Comparison of ENCODE assay signal across 9 mouse cellular contexts in genomic region chr3:127791595-127792561, GRCm38 (mm10). TPM values are rescaled to one million over a fixed set of nuclear protein-coding genes. Genes with fewer than 3 reads are reported as not detected.
DNase-seq lines count a peak whose midpoint lies in the region; ATAC-seq and TF ChIP-seq lines count a peak whose summit lies in the region.
"Had no signal": no experiment of that assay in that cellular context is flagged by ENCODE, and none has a peak within 500 bp of the region (broad histone marks: within the 10 kb centered on the region; RNA-seq: fewer than 3 reads in every experiment).

No protein-coding gene starts in this region.

- DNase-seq in heart, adult 18-20 months: no peak
- DNase-seq in G1E (ENCODE audit: low spot score): peak; percentile 30
- no peak for DNase-seq in midbrain, embryonic 14.5 days
- no peak for DNase-seq in cerebellum, postnatal 14 days
- DNase-seq in thymus, postnatal 36 days: no peak
- no peak for DNase-seq in lung, postnatal 14 days
- DNase-seq: right cerebral cortex, postnatal 25 days had no signal

- H3K4me2 ChIP-seq in heart, embryonic 11.5 days: peak overlapping the region; percentile 98
- peak overlapping the region; percentile 97 for H3K4me2 ChIP-seq in midbrain, embryonic 14.5 days (ENCODE audit: low read length)

- H3K4me1 ChIP-seq in heart, embryonic 11.5 days (ENCODE audit: control insufficient read depth, insufficient read depth, low read length): peaks cover 9% of the 10 kb centered on the region; the same call in 1 of the 2 replicates
- peaks cover 34% of the 10 kb centered on the region for H3K4me1 ChIP-seq in G1E (ENCODE audit: insufficient read depth, low read depth, low read length)
- H3K4me1 ChIP-seq in midbrain, embryonic 14.5 days (ENCODE audit: control insufficient read depth, insufficient read depth, low read length): peaks cover 16% of the 10 kb centered on the region

- 0 out of 2 replicates have a peak, but pooled peaks have one; percentile 36 for ATAC-seq in heart, embryonic 11.5 days (replicated peaks; ENCODE audit: insufficient number of reproducible peaks, low FRiP score, low TSS enrichment)
- ATAC-seq in G1E (ENCODE audit: extremely low read depth, insufficient number of reproducible peaks, low FRiP score, poor library complexity, severe bottlenecking): peak; percentile 77
- peak; percentile 16; the same call in 1 of the 2 replicates for ATAC-seq in granulocyte monocyte progenitor cell, adult 5-6 weeks (replicated peaks; ENCODE audit: poor library complexity, severe bottlenecking)
- no peak for ATAC-seq in midbrain, embryonic 14.5 days (ENCODE audit: low FRiP score, low TSS enrichment)

- peaks cover 18% of the 10 kb centered on the region for H3K27me3 ChIP-seq in heart, embryonic 11.5 days (ENCODE audit: control insufficient read depth, insufficient read depth, low read length)
- peaks cover 13% of the 10 kb centered on the region for H3K27me3 ChIP-seq in G1E (ENCODE audit: insufficient read depth, low read length)
- H3K27me3 ChIP-seq in midbrain, embryonic 14.5 days (ENCODE audit: control insufficient read depth, insufficient read depth, low read length): peaks cover 41% of the 10 kb centered on the region

- no peak overlapping the region for H3K4me3 ChIP-seq in heart, embryonic 11.5 days (ENCODE audit: low read depth, low read length)
- peak overlapping the region; percentile 71; the same call in 1 of the 2 replicates for H3K4me3 ChIP-seq in G1E (ENCODE audit: low read depth, low read length)
- no peak overlapping the region for H3K4me3 ChIP-seq in midbrain, embryonic 14.5 days (replicated peaks; ENCODE audit: low read depth, low read length)

- no peak overlapping the region; the same call in 1 of the 2 replicates for H3K9ac ChIP-seq in heart, embryonic 11.5 days (ENCODE audit: low read depth, low read length)
- no peak overlapping the region for H3K9ac ChIP-seq in midbrain, embryonic 14.5 days (replicated peaks; ENCODE audit: low read length)

- H3K36me3 ChIP-seq in heart, embryonic 11.5 days (ENCODE audit: control insufficient read depth, insufficient read depth, low read length): no peaks in the 10 kb centered on the region
- H3K36me3 ChIP-seq in G1E (replicated peaks): no peaks in the 10 kb centered on the region
- no peaks in the 10 kb centered on the region for H3K36me3 ChIP-seq in midbrain, embryonic 14.5 days (ENCODE audit: control insufficient read depth, insufficient read depth, low read length)

- TF ChIP-seq CTCF in G1E (IDR thresholded peaks at IDR 0.05; ENCODE audit: low read depth, low read length): no peak

- WGBS in heart, embryonic 11.5 days (ENCODE audit: insufficient replicate concordance): 59% methylated on average over 4 of the region's 4 CpGs
- 67% methylated on average over 4 of the region's 4 CpGs for WGBS in midbrain, embryonic 14.5 days

- no peak overlapping the region for H3K27ac ChIP-seq in heart, embryonic 11.5 days (ENCODE audit: low read depth, low read length)
- no peak overlapping the region for H3K27ac ChIP-seq in midbrain, embryonic 14.5 days (replicated peaks; ENCODE audit: low read depth, low read length)

- H3K9me3 ChIP-seq in heart, embryonic 11.5 days (replicated peaks; ENCODE audit: control insufficient read depth, low read length): no peaks in the 10 kb centered on the region
- no peaks in the 10 kb centered on the region for H3K9me3 ChIP-seq in G1E (replicated peaks)
- H3K9me3 ChIP-seq in midbrain, embryonic 14.5 days (ENCODE audit: control insufficient read depth, low read length): no peaks in the 10 kb centered on the region

RNA-seq across cellular contexts. Expression of gene Tifa, which starts 2.3 kb away (rescaled TPM):
- polyA plus RNA-seq in heart, embryonic 11.5 days (2014; fragmentation: Nextera tagmentation; extraction: Ambion mirVana): 3.3 and 3.4 TPM in 2 replicates
- 1 to 10 TPM; 1.9 to 2.9 TPM for total RNA-seq in heart, adult 18-20 months (2021)
- total RNA-seq in G1E (2014; fragmentation: Nextera tagmentation) (19.5 and 20.1 TPM in 2 replicates), G1E (2017) (6.2 and 7.4 TPM in 2 replicates)
- 11.5 and 12.8 TPM in 2 replicates for polyA plus RNA-seq in G1E (2012)
- 49.4 and 52.3 TPM in 2 replicates for total RNA-seq in granulocyte monocyte progenitor cell, adult 5-6 weeks (2014; fragmentation: Nextera tagmentation)
- 51.3 and 53.6 TPM in 2 replicates for total RNA-seq in granulocyte monocyte progenitor cell, adult 5-6 weeks (2017)
- 2.7 and 4.7 TPM in 2 replicates for polyA plus RNA-seq in midbrain, embryonic 14.5 days (2014; fragmentation: Nextera tagmentation; extraction: Ambion mirVana)

RNA-seq across cellular contexts. Expression of gene Alpk1, which starts 11.6 kb away (rescaled TPM):
- polyA plus RNA-seq in heart, embryonic 11.5 days (2014; fragmentation: Nextera tagmentation; extraction: Ambion mirVana): 0.72 and 1.2 TPM in 2 replicates
- 1 to 10 TPM; 2.1 to 2.8 TPM for total RNA-seq in heart, adult 18-20 months (2021)
- total RNA-seq in G1E (2014; fragmentation: Nextera tagmentation): not detected in 2 replicates
- 0.11 TPM in 1 of 2 replicates, not detected in the other for total RNA-seq in G1E (2017)
- polyA plus RNA-seq in G1E (2012): 0.01 TPM in 1 of 2 replicates, not detected in the other
- total RNA-seq in granulocyte monocyte progenitor cell, adult 5-6 weeks (2014; fragmentation: Nextera tagmentation): 10.5 and 16.1 TPM in 2 replicates
- 14.9 and 19.7 TPM in 2 replicates for total RNA-seq in granulocyte monocyte progenitor cell, adult 5-6 weeks (2017)
- 0.20 and 0.47 TPM in 2 replicates for polyA plus RNA-seq in midbrain, embryonic 14.5 days (2014; fragmentation: Nextera tagmentation; extraction: Ambion mirVana)

RNA-seq across cellular contexts. Expression of gene Ap1ar, which starts 45.4 kb away (rescaled TPM):
- 32.0 and 34.5 TPM in 2 replicates for polyA plus RNA-seq in heart, embryonic 11.5 days (2014; fragmentation: Nextera tagmentation; extraction: Ambion mirVana)
- total RNA-seq in heart, adult 18-20 months (2021): 10 to 100 TPM; 18.3 to 18.9 TPM
- total RNA-seq in G1E (2014; fragmentation: Nextera tagmentation) (69.0 and 95.0 TPM in 2 replicates), G1E (2017) (69.1 and 72.0 TPM in 2 replicates)
- polyA plus RNA-seq in G1E (2012): 118 and 121 TPM in 2 replicates
- 56.0 and 88.6 TPM in 2 replicates for total RNA-seq in granulocyte monocyte progenitor cell, adult 5-6 weeks (2014; fragmentation: Nextera tagmentation)
- total RNA-seq in granulocyte monocyte progenitor cell, adult 5-6 weeks (2017): 57.4 and 59.7 TPM in 2 replicates
- 83.4 and 89.2 TPM in 2 replicates for polyA plus RNA-seq in midbrain, embryonic 14.5 days (2014; fragmentation: Nextera tagmentation; extraction: Ambion mirVana)
